Mouse (Mus musculus) midbrain, postnatal 0 days (tissue): ENCODE measurements around the gene Syce3. TPM values are rescaled to one million over a fixed set of nuclear protein-coding genes. Genes with fewer than 3 reads are reported as not detected.

Experiments used
- ATAC-seq: fragments of 200-750 bp; cut with Nextera tagmentation; 2 replicates; pipeline ENCODE4 v1.8.0; 2017; ENCODE audit warnings: moderate number of reproducible peaks, mild to moderate bottlenecking, moderate TSS enrichment, moderate library complexity; ENCODE audit not compliant: low FRiP score
- DNase-seq: peaks from one replicate; pipeline ENCODE4 v3.0.0-alpha.2; 2015; ENCODE audit warnings: low spot score
- H3K27ac ChIP-seq: fragments of 300-500 bp; sonication (generic); 2 replicates; pipeline ENCODE4 v1.5.1; 2014; ENCODE audit warnings: low read depth, mild to moderate bottlenecking, low read length, mixed read lengths
- H3K27me3 ChIP-seq: fragments of 300-500 bp; sonication (generic); 2 replicates; pipeline ENCODE4 v1.6.1; 2014; ENCODE audit warnings: low read length, control low read depth, mixed read lengths; ENCODE audit not compliant: insufficient read depth
- H3K36me3 ChIP-seq: fragments of 300-500 bp; sonication (generic); 2 replicates; pipeline ENCODE4 v1.6.1; 2014; ENCODE audit warnings: low read length, control low read depth, mixed read lengths; ENCODE audit not compliant: insufficient read depth
- H3K4me1 ChIP-seq: fragments of 300-500 bp; sonication (generic); 2 replicates; pipeline ENCODE4 v1.6.1; 2014; ENCODE audit warnings: mild to moderate bottlenecking, control low read depth, antibody characterized with exemption, low read length, mixed read lengths; ENCODE audit not compliant: insufficient read depth
- H3K4me2 ChIP-seq: fragments of 300-500 bp; sonication (generic); 2 replicates; pipeline ENCODE4 v1.6.1; 2014; ENCODE audit warnings: low read depth, mild to moderate bottlenecking, low read length, mixed read lengths; ENCODE audit not compliant: poor library complexity, severe bottlenecking
- H3K4me3 ChIP-seq: fragments of 300-500 bp; sonication (generic); 2 replicates; pipeline ENCODE4 v1.5.1; 2014; ENCODE audit warnings: low read depth, mild to moderate bottlenecking, low read length, moderate library complexity
- H3K9ac ChIP-seq: fragments of 300-500 bp; sonication (generic); replicated peaks from 2 replicates; pipeline ENCODE4 v1.6.1; 2014; ENCODE audit warnings: mild to moderate bottlenecking, low read length, moderate library complexity, mixed read lengths; ENCODE audit not compliant: poor library complexity, severe bottlenecking
- H3K9me3 ChIP-seq: fragments of 300-500 bp; sonication (generic); 2 replicates; pipeline ENCODE4 v1.6.1; 2016; ENCODE audit warnings: low read length, control low read depth
- CTCF ChIP-seq: IDR thresholded peaks from 2 replicates; pipeline ENCODE4 v1.5.1; 2016; ENCODE audit warnings: antibody characterized with exemption, mild to moderate bottlenecking
- WGBS: fragments of 180-500 bp; shearing (Covaris S2); extraction: QIAGEN DNeasy Blood & Tissue Kit; methylation state at CpG from one replicate; pipeline ENCODE4 v1.1.7; 2014; 5-methylcytosine and 5-hydroxymethylcytosine counted together
- polyA plus RNA-seq: library from polyadenylated mRNA; unstranded; fragments of >200 nt; fragmentation: Nextera tagmentation; extraction: Ambion mirVana; gene quantifications from 2 replicates; pipeline ENCODE4 v1.2.1, GENCODE M21; 2015
- total RNA-seq: library from RNA; depleted of rRNA; stranded (reverse); fragments of >200 nt; gene quantifications from 2 replicates; pipeline ENCODE4 v1.2.3, GENCODE M21; 2014; rRNA removed

The Syce3 gene
- total and polyA plus RNA-seq, 2 experiments from 2014 or later, result not detected

- peaks cover 27% of the 10 kb centered on the region for H3K36me3 ChIP-seq
- H3K27ac ChIP-seq, result no peak overlapping the region
- H3K9ac ChIP-seq, result no peak overlapping the region
- no peak for DNase-seq
- no peaks in the 10 kb centered on the region for H3K9me3 ChIP-seq
- H3K4me2 ChIP-seq, result no peak overlapping the region
- peaks cover 5% of the 10 kb centered on the region; the same call in 1 of the 2 replicates for H3K4me1 ChIP-seq
- WGBS, result 90% methylated on average over 15 of the region's 15 CpGs
- TF ChIP-seq CTCF, result no peak
- no peak for ATAC-seq
- no peaks in the 10 kb centered on the region for H3K27me3 ChIP-seq
- no peak overlapping the region for H3K4me3 ChIP-seq
Measured at GRCm38 (mm10) chr15:89351302-89351701, 59.0 kb downstream of the Syce3 start.

- WGBS, result 85% methylated on average over 5 of the region's 5 CpGs
- no peak overlapping the region for H3K4me3 ChIP-seq
- H3K27me3 ChIP-seq, result no peaks in the 10 kb centered on the region
- H3K36me3 ChIP-seq, result peaks cover 27% of the 10 kb centered on the region
- peaks cover 5% of the 10 kb centered on the region; the same call in 1 of the 2 replicates for H3K4me1 ChIP-seq
- no peak for TF ChIP-seq CTCF
- H3K4me2 ChIP-seq, result no peak overlapping the region
- no peak overlapping the region for H3K9ac ChIP-seq
- no peaks in the 10 kb centered on the region for H3K9me3 ChIP-seq
- no peak for DNase-seq
- no peak for ATAC-seq
- H3K27ac ChIP-seq, result no peak overlapping the region
Measured at GRCm38 (mm10) chr15:89350447-89350846, 59.9 kb downstream of the Syce3 start.

GRCm38 (mm10) chr15:89343325-89343724, 67.0 kb downstream of the Syce3 start:
- no peak overlapping the region for H3K27ac ChIP-seq
- no peak for ATAC-seq
- H3K36me3 ChIP-seq, result no peaks in the 10 kb centered on the region
- no peak overlapping the region for H3K4me3 ChIP-seq
- H3K27me3 ChIP-seq, result no peaks in the 10 kb centered on the region
- H3K9ac ChIP-seq, result no peak overlapping the region
- H3K9me3 ChIP-seq, result no peaks in the 10 kb centered on the region
- no peak for DNase-seq
- no peaks in the 10 kb centered on the region for H3K4me1 ChIP-seq
- WGBS, result 91% methylated on average over 3 of the region's 3 CpGs
- peak; percentile 17; the same call in 1 of the 2 replicates for TF ChIP-seq CTCF
- H3K4me2 ChIP-seq, result no peak overlapping the region

GRCm38 (mm10) chr15:89341678-89342077, 68.6 kb downstream of the Syce3 start:
- H3K36me3 ChIP-seq, result no peaks in the 10 kb centered on the region
- WGBS, result 35% methylated on average over 1 of the region's 1 CpGs
- H3K4me3 ChIP-seq, result no peak overlapping the region
- H3K27me3 ChIP-seq, result no peaks in the 10 kb centered on the region
- H3K9ac ChIP-seq, result no peak overlapping the region
- H3K27ac ChIP-seq, result no peak overlapping the region
- H3K4me1 ChIP-seq, result no peaks in the 10 kb centered on the region
- H3K9me3 ChIP-seq, result no peaks in the 10 kb centered on the region
- no peak for TF ChIP-seq CTCF
- no peak for DNase-seq
- ATAC-seq, result no peak
- H3K4me2 ChIP-seq, result no peak overlapping the region

Other genes with a start within 250 kb of the Syce3 start
- gene Plxnb2, start 229.7 kb downstream of the Syce3 start, total RNA-seq, result 153 and 199 TPM in 2 replicates
- 46.8 and 50.4 TPM in 2 replicates for gene Plxnb2, start 229.7 kb downstream of the Syce3 start, polyA plus RNA-seq
- 98.8 and 115 TPM in 2 replicates for gene Dennd6b, start 214.0 kb downstream of the Syce3 start, total RNA-seq
- 88.2 and 88.3 TPM in 2 replicates for gene Dennd6b, start 214.0 kb downstream of the Syce3 start, polyA plus RNA-seq
- 225 and 315 TPM in 2 replicates for gene Ppp6r2, start 198.9 kb downstream of the Syce3 start, total RNA-seq
- gene Ppp6r2, start 198.9 kb downstream of the Syce3 start, polyA plus RNA-seq, result 76.5 and 87.1 TPM in 2 replicates
- gene Sbf1, start 95.2 kb downstream of the Syce3 start, total RNA-seq, result 268 and 287 TPM in 2 replicates
- gene Sbf1, start 95.2 kb downstream of the Syce3 start, polyA plus RNA-seq, result 77.3 and 79.3 TPM in 2 replicates
- not detected in 2 replicates for gene Adm2, start 87.8 kb downstream of the Syce3 start, total RNA-seq
- gene Adm2, start 87.8 kb downstream of the Syce3 start, polyA plus RNA-seq, result not detected in 2 replicates
- not detected in 2 replicates for gene Miox, start 76.1 kb downstream of the Syce3 start, total RNA-seq
- gene Miox, start 76.1 kb downstream of the Syce3 start, polyA plus RNA-seq, result not detected in 2 replicates
- gene Lmf2, start 54.8 kb downstream of the Syce3 start, total RNA-seq, result 20.2 and 25.6 TPM in 2 replicates
- 27.3 and 30.9 TPM in 2 replicates for gene Lmf2, start 54.8 kb downstream of the Syce3 start, polyA plus RNA-seq
- gene Ncaph2, start 54.8 kb downstream of the Syce3 start, total RNA-seq, result 87.1 and 88.8 TPM in 2 replicates
- 88.0 and 96.9 TPM in 2 replicates for gene Ncaph2, start 54.8 kb downstream of the Syce3 start, polyA plus RNA-seq
- 24.9 and 36.1 TPM in 2 replicates for gene Sco2, start 36.7 kb downstream of the Syce3 start, total RNA-seq
- gene Sco2, start 36.7 kb downstream of the Syce3 start, polyA plus RNA-seq, result 23.1 and 26.5 TPM in 2 replicates
- gene Tymp, start 33.5 kb downstream of the Syce3 start, total RNA-seq, result 4.6 and 7.0 TPM in 2 replicates
- 3.1 and 3.6 TPM in 2 replicates for gene Tymp, start 33.5 kb downstream of the Syce3 start, polyA plus RNA-seq
- 2.2 and 10.7 TPM in 2 replicates for gene Odf3b, start 31.2 kb downstream of the Syce3 start, total RNA-seq
- gene Odf3b, start 31.2 kb downstream of the Syce3 start, polyA plus RNA-seq, result 6.7 and 8.6 TPM in 2 replicates
- gene Klhdc7b, start 25.6 kb downstream of the Syce3 start, total RNA-seq, result 0.14 and 0.22 TPM in 2 replicates
- gene Klhdc7b, start 25.6 kb downstream of the Syce3 start, polyA plus RNA-seq, result not detected in 2 replicates
- 2.4 and 4.7 TPM in 2 replicates for gene Cpt1b, start 15.4 kb upstream of the Syce3 start, total RNA-seq
- 1.7 and 2.2 TPM in 2 replicates for gene Cpt1b, start 15.4 kb upstream of the Syce3 start, polyA plus RNA-seq
- 0.66 and 1.2 TPM in 2 replicates for gene C730034F03Rik, start 19.1 kb upstream of the Syce3 start, total RNA-seq
- 2.1 and 3.9 TPM in 2 replicates for gene C730034F03Rik, start 19.1 kb upstream of the Syce3 start, polyA plus RNA-seq
- gene Gm44502, start 19.2 kb upstream of the Syce3 start, total RNA-seq, result 0.85 and 0.93 TPM in 2 replicates
- not detected in 2 replicates for gene Gm44502, start 19.2 kb upstream of the Syce3 start, polyA plus RNA-seq
- gene Chkb, start 19.4 kb upstream of the Syce3 start, total RNA-seq, result 65.3 and 66.2 TPM in 2 replicates
- gene Chkb, start 19.4 kb upstream of the Syce3 start, polyA plus RNA-seq, result 101 and 103 TPM in 2 replicates
- gene Mapk8ip2, start 43.4 kb upstream of the Syce3 start, total RNA-seq, result 100 and 110 TPM in 2 replicates
- gene Mapk8ip2, start 43.4 kb upstream of the Syce3 start, polyA plus RNA-seq, result 68.0 and 68.8 TPM in 2 replicates
- gene Arsa, start 66.9 kb upstream of the Syce3 start, total RNA-seq, result 31.0 and 34.0 TPM in 2 replicates
- gene Arsa, start 66.9 kb upstream of the Syce3 start, polyA plus RNA-seq, result 32.4 and 37.1 TPM in 2 replicates
- gene Shank3, start 89.1 kb upstream of the Syce3 start, total RNA-seq, result 61.5 and 63.2 TPM in 2 replicates
- 8.1 and 12.6 TPM in 2 replicates for gene Shank3, start 89.1 kb upstream of the Syce3 start, polyA plus RNA-seq
- gene Acr, start 157.8 kb upstream of the Syce3 start, total RNA-seq, result 1.7 and 3.5 TPM in 2 replicates
- gene Acr, start 157.8 kb upstream of the Syce3 start, polyA plus RNA-seq, result 2.0 and 3.1 TPM in 2 replicates
- gene Rabl2, start 181.4 kb upstream of the Syce3 start, total RNA-seq, result 48.2 and 49.7 TPM in 2 replicates
- 68.1 and 70.1 TPM in 2 replicates for gene Rabl2, start 181.4 kb upstream of the Syce3 start, polyA plus RNA-seq